Mouse (Mus musculus): ENCODE measurements around the gene Pcca.

GRCm38 (mm10) chr14:122875056-122875455 is 340.9 kb downstream of the Pcca start:
- TF ChIP-seq POLR2A (IDR thresholded peaks at IDR 0.05; ENCODE audit: extremely low read depth, insufficient read depth, low read length), result no peak
- TF ChIP-seq CTCF (IDR thresholded peaks at IDR 0.05; ENCODE audit: low read depth, low read length), result no peak
